Mouse (Mus musculus) adrenal gland, adult 2 months (tissue): ENCODE results near the gene Adnp. TPM values are rescaled to one million over a fixed set of nuclear protein-coding genes. Genes with fewer than 3 reads are reported as not detected.

Source experiments
- DNase-seq: peaks from one replicate; pipeline ENCODE4 v3.0.0; 2021
- microRNA-seq, 2 experiments: library from miRNA; unstranded; fragments of <30 nt; microRNA quantifications; one replicate each; pipeline ENCODE4 v1.2.0; 2021
- polyA plus RNA-seq: library from polyadenylated mRNA; depleted of rRNA; stranded (reverse); fragments of >200 nt; gene quantifications from 2 replicates; pipeline ENCODE4 v1.2.3, GENCODE M21; 2012; rRNA removed
- total RNA-seq, 2 experiments: library from RNA; stranded (reverse); gene quantifications; 2 replicates each; pipeline ENCODE4 v1.2.3; 2021

Gene Adnp
- total and polyA plus RNA-seq, 3 experiments: 18.6 to 65.5 (median 43.9) TPM

- no peak for DNase-seq
Observed at GRCm38 (mm10) chr2:168156361-168156760, 50.6 kb downstream of the Adnp start.

GRCm38 (mm10) chr2:168155666-168156065 lies 51.2 kb downstream of the Adnp start:
- DNase-seq: no peak

- DNase-seq: peak; percentile 82
Observed at GRCm38 (mm10) chr2:168154090-168154881, 52.6 kb downstream of the Adnp start.

- DNase-seq: no peak
Observed at GRCm38 (mm10) chr2:168149241-168149640, 57.7 kb downstream of the Adnp start.

- no peak for DNase-seq
Observed at GRCm38 (mm10) chr2:168147722-168148432, 59.0 kb downstream of the Adnp start.

GRCm38 (mm10) chr2:168145437-168145836 lies 61.5 kb downstream of the Adnp start:
- DNase-seq: no peak

- no peak for DNase-seq
Observed at GRCm38 (mm10) chr2:168143794-168144193, 63.1 kb downstream of the Adnp start.

- no peak for DNase-seq
Observed at GRCm38 (mm10) chr2:168137161-168137560, 69.8 kb downstream of the Adnp start.

Small RNAs within 50 kb of the gene (microRNA-seq; reads per million reads assigned to microRNA genes)
- gene Gm24561: 0 reads per million in 2 experiments

Other genes with a start within 250 kb of the Adnp start
- 1 to 10 TPM; 1.7 to 3.0 TPM for gene Ripor3, start 196.5 kb downstream of the Adnp start, total RNA-seq
- 3.5 and 4.0 TPM in 2 replicates for gene Ripor3, start 196.5 kb downstream of the Adnp start, polyA plus RNA-seq
- gene Pard6b, start 126.1 kb downstream of the Adnp start, total RNA-seq: 1 to 10 TPM in 1 of 2 experiments, under 1 TPM in 1; 0.92 to 1.9 TPM
- gene Pard6b, start 126.1 kb downstream of the Adnp start, polyA plus RNA-seq: 1.3 and 2.1 TPM in 2 replicates
- gene Gm20716, start 23.3 kb upstream of the Adnp start, total RNA-seq: 10 to 100 TPM; 26.1 to 27.0 TPM
- not detected in 2 replicates for gene Gm20716, start 23.3 kb upstream of the Adnp start, polyA plus RNA-seq
- gene Dpm1, start 23.5 kb upstream of the Adnp start, total RNA-seq: 100 to 1,000 TPM; 133 to 138 TPM
- 19.3 and 24.8 TPM in 2 replicates for gene Dpm1, start 23.5 kb upstream of the Adnp start, polyA plus RNA-seq
- 10 to 100 TPM; 11.6 to 16.6 TPM for gene Mocs3, start 23.5 kb upstream of the Adnp start, total RNA-seq
- 70.8 and 82.0 TPM in 2 replicates for gene Mocs3, start 23.5 kb upstream of the Adnp start, polyA plus RNA-seq
- gene Kcng1, start 74.6 kb upstream of the Adnp start, total RNA-seq: not detected
- gene Kcng1, start 74.6 kb upstream of the Adnp start, polyA plus RNA-seq: 0.15 TPM in 2 replicates